Mouse (Mus musculus) liver, postnatal 0 days (tissue): ENCODE measurements around the gene Sptb. TPM values are rescaled to one million over a fixed set of nuclear protein-coding genes. Genes with fewer than 3 reads are reported as not detected.
A peak's percentile ranks its signal among the peaks of the same experiment; 100 is the strongest.

Source experiments
- ATAC-seq: fragments of 200-750 bp; cut with Nextera tagmentation; 2 replicates; pipeline ENCODE4 v1.8.0; 2017; ENCODE audit warnings: mild to moderate bottlenecking, moderate library complexity
- DNase-seq: peaks from one replicate; pipeline ENCODE4 v3.0.0-alpha.2; 2016
- H3K27ac ChIP-seq: fragments of 300-500 bp; sonication (generic); 2 replicates; pipeline ENCODE4 v1.5.1; 2014; ENCODE audit warnings: antibody characterized with exemption, moderate library complexity, mild to moderate bottlenecking, low read depth
- H3K27me3 ChIP-seq: fragments of 300-500 bp; sonication (generic); 2 replicates; pipeline ENCODE4 v1.6.1; 2014; ENCODE audit warnings: low read length, control low read depth, mixed read lengths; ENCODE audit not compliant: insufficient read depth
- H3K36me3 ChIP-seq: fragments of 300-500 bp; sonication (generic); replicated peaks from 2 replicates; pipeline ENCODE4 v1.6.1; 2014; ENCODE audit warnings: mild to moderate bottlenecking, control low read depth, low read length, moderate library complexity, mixed read lengths; ENCODE audit not compliant: insufficient read depth
- H3K4me1 ChIP-seq: fragments of 300-500 bp; sonication (generic); 2 replicates; pipeline ENCODE4 v1.6.1; 2014; ENCODE audit warnings: antibody characterized with exemption, mild to moderate bottlenecking, control low read depth; ENCODE audit not compliant: insufficient read depth
- H3K4me2 ChIP-seq: fragments of 300-500 bp; sonication (generic); 2 replicates; pipeline ENCODE4 v1.6.1; 2014; ENCODE audit warnings: low read depth, mild to moderate bottlenecking, low read length, moderate library complexity, mixed read lengths
- H3K4me3 ChIP-seq: fragments of 300-500 bp; sonication (generic); 2 replicates; pipeline ENCODE4 v1.5.1; 2014; ENCODE audit warnings: low read depth, low read length
- H3K9ac ChIP-seq: fragments of 300-500 bp; sonication (generic); replicated peaks from 2 replicates; pipeline ENCODE4 v1.6.1; 2014; ENCODE audit warnings: mild to moderate bottlenecking, moderate library complexity
- H3K9me3 ChIP-seq: fragments of 300-500 bp; sonication (generic); 2 replicates; pipeline ENCODE4 v1.6.1; 2016; ENCODE audit warnings: mild to moderate bottlenecking, control low read depth, low read length, mixed read lengths
- CTCF ChIP-seq: sonication (generic); IDR thresholded peaks from 2 replicates; pipeline ENCODE4 v1.5.1; 2016; ENCODE audit warnings: antibody characterized with exemption, low read depth
- EP300 ChIP-seq: IDR thresholded peaks from 2 replicates; pipeline ENCODE4 v1.6.1; 2016; ENCODE audit warnings: antibody characterized with exemption, low read depth, mild to moderate bottlenecking
- WGBS: fragments of 180-500 bp; shearing (Covaris S2); extraction: QIAGEN DNeasy Blood & Tissue Kit; methylation state at CpG from one replicate; pipeline ENCODE4 v1.1.7; 2014; ENCODE audit not compliant: insufficient replicate concordance; 5-methylcytosine and 5-hydroxymethylcytosine counted together
- microRNA-seq: library from miRNA; unstranded; fragments of <30 nt; microRNA quantifications from one replicate; pipeline ENCODE4, GENCODE M21; 2016
- polyA plus RNA-seq: library from polyadenylated mRNA; unstranded; fragments of >200 nt; fragmentation: Nextera tagmentation; extraction: Ambion mirVana; gene quantifications from 2 replicates; pipeline ENCODE4 v1.2.1, GENCODE M21; 2015

Sptb gene
- polyA plus RNA-seq, 1 experiment from 2014 or later = 14.8 TPM

- H3K27me3 ChIP-seq = peaks cover 23% of the 10 kb centered on the region
- H3K4me1 ChIP-seq = peaks cover 49% of the 10 kb centered on the region
- DNase-seq = peak; percentile 89
- H3K4me3 ChIP-seq = peak overlapping the region; percentile 77
- 1% methylated on average over 66 of the region's 74 CpGs for WGBS
- H3K36me3 ChIP-seq = no peaks in the 10 kb centered on the region
- peak overlapping the region; percentile 83 for H3K9ac ChIP-seq
- peak; percentile 85 for ATAC-seq
- H3K9me3 ChIP-seq = no peaks in the 10 kb centered on the region
- H3K27ac ChIP-seq = peak overlapping the region; percentile 97
- H3K4me2 ChIP-seq = peak overlapping the region; percentile 89
- TF ChIP-seq EP300 = no peak
- TF ChIP-seq CTCF = no peak
Observed at GRCm38 (mm10) chr12:76533377-76534222, 176.7 kb downstream of the Sptb start.

- Histone ChIP-seq H3K4me3 (peak overlapping the region; percentile 77), H3K9ac (peak overlapping the region; percentile 83), H3K27ac (peak overlapping the region; percentile 97), H3K27me3 (peaks cover 23% of the 10 kb centered on the region), H3K4me2 (peak overlapping the region; percentile 89), H3K36me3 (no peaks in the 10 kb centered on the region), H3K4me1 (peaks cover 48% of the 10 kb centered on the region), H3K9me3 (no peaks in the 10 kb centered on the region)
- TF ChIP-seq EP300 (no peak), CTCF (no peak)
- DNase-seq (no peak), ATAC-seq (no peak)
- under 1% methylated on average over 31 of the region's 31 CpGs for WGBS
Observed at GRCm38 (mm10) chr12:76532926-76533376, 177.4 kb downstream of the Sptb start.

GRCm38 (mm10) chr12:76531986-76532925 is 178.1 kb downstream of the Sptb start:
- no peak for TF ChIP-seq CTCF
- TF ChIP-seq EP300 = no peak
- peak overlapping the region; percentile 83 for H3K9ac ChIP-seq
- WGBS = 6% methylated on average over 19 of the region's 19 CpGs
- H3K36me3 ChIP-seq = no peaks in the 10 kb centered on the region
- peak overlapping the region; percentile 97 for H3K27ac ChIP-seq
- H3K4me2 ChIP-seq = peak overlapping the region; percentile 89
- peaks cover 48% of the 10 kb centered on the region for H3K4me1 ChIP-seq
- peaks cover 23% of the 10 kb centered on the region for H3K27me3 ChIP-seq
- peak overlapping the region; percentile 77 for H3K4me3 ChIP-seq
- DNase-seq (no peak), ATAC-seq (no peak)
- no peaks in the 10 kb centered on the region for H3K9me3 ChIP-seq

DNA sequence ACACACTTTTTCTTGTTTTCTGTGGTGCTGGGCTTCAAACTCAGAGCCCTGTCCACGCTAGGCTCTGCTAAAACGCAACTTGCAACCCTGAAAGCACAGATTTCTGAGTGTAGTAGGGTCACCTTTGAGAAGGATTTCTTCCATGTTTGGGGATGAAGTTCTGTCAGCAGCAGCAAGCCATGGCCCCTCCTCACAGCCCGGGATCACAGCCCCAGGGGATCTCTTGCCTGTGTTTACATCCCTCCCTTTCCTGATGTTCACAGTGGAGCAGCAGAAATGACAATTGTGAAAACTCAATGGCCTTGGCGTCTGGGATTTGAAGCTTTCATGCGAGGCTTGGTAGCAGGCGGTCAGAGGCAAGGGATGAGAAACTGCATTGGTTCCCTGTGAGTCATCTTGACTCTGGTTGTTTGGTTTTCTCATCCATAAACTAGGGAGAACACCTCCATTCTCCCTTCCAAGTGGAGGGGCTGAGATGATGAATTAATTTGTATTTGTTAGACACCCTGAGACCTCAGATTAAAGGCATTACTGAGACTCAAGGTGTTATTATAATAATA is 179.7 kb downstream of the Sptb start, which contains the start of gene Plekhg3:
Gene Plekhg3, plus strand, starts transcription at position 312 of the 560 bp plus-strand sequence.
- H3K9ac ChIP-seq = no peak within 1 kb of the TSS

More for the DNA sequence above, 179.7 kb downstream of the Sptb start, which contains the start of gene Plekhg3:
- peaks cover 23% of the 10 kb centered on the region for H3K27me3 ChIP-seq
- H3K36me3 ChIP-seq = no peaks in the 10 kb centered on the region
- no peak within 1 kb of the TSS for H3K27ac ChIP-seq
- 58% methylated on average over 6 of the region's 6 CpGs for WGBS
- H3K9me3 ChIP-seq = no peaks in the 10 kb centered on the region
- no peak for ATAC-seq
- TF ChIP-seq EP300 (no peak), CTCF (no peak)
- H3K4me2 ChIP-seq = peak within 1 kb of the TSS; percentile 89
- 0 out of 2 replicates have a peak within 1 kb of the TSS, but pooled peaks have one; percentile 77 for H3K4me3 ChIP-seq
- DNase-seq = no peak
- H3K4me1 ChIP-seq = peaks cover 35% of the 10 kb centered on the region

Small RNA genes within 50 kb of the gene (microRNA-seq; reads per million reads assigned to microRNA genes)
- not detected for gene Mir5135

Other genes starting within 250 kb of the Sptb start
- 3.3 and 3.7 TPM in 2 replicates for gene Plekhg3, start 179.7 kb downstream of the Sptb start, polyA plus RNA-seq
- 92.5 and 92.7 TPM in 2 replicates for gene Churc1, start 55.0 kb upstream of the Sptb start, polyA plus RNA-seq
- 14.9 and 16.2 TPM in 2 replicates for gene Fntb, start 55.0 kb upstream of the Sptb start, polyA plus RNA-seq
- 0.16 and 0.21 TPM in 2 replicates for gene Gpx2, start 85.0 kb upstream of the Sptb start, polyA plus RNA-seq
- gene Rab15, start 112.4 kb upstream of the Sptb start, polyA plus RNA-seq = 0.08 and 0.19 TPM in 2 replicates